Mouse (Mus musculus): ENCODE data around the gene Gm9803.

Gm9803 gene

DNA sequence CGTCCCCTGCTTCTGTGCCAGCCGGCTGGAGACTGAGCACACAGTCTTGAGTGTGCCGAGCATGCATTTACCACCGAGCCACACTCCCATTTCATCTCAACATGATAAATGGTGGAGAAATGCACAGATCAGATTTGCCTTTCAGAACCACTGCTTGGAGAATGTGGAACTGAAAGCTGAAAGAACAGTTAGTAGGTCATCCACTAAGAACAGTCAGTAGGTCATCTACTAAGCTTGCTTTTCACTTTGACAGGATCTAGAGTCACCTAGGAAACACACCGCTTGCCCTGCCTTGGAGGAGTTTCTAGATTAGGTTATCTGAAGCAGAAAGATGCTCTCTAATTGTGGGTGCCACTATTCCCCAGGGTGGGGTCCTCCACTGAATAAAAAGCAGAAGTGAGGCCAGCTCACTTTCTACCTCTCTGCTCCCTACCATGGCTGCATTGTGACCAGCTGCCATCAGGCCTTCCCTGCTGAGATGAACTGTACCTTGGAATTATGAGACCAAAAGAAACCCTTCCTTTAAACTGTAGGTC is 33.8 kb downstream of the Gm9803 start:
- in situ Hi-C loops (cut with MboI; ENCODE audit: low pct_unique_long_range_greater_than_20kb in 1 of 2, low sequenced_read_pairs in 2 of 2, unreplicated experiment in 1 of 2), result no loop called here

DNA sequence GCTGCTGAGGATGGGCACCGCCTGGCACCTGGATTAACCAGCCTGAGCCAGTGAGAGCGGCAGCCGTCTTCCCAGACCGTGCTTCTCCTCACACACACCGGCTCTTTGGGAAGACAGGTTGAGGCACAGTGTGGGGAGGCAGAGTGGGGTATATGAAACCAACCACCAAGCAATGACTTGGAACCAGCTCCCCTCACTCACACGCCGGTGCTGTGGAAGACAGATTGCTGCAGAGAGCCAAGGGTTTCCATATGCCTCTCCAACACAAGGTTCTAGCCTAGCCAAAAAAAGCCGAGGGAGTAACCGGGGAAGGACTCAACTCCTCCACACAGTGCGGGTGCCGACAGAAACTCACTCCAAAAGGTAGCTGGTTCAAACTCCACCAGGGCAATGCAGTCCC is 35.4 kb downstream of the Gm9803 start:
- in situ Hi-C loops (cut with MboI; ENCODE audit: low pct_unique_long_range_greater_than_20kb in 1 of 2, low sequenced_read_pairs in 2 of 2, unreplicated experiment in 1 of 2), result no loop called here

GRCm38 (mm10) chr10:43560765-43561164 is 36.9 kb downstream of the Gm9803 start:
- in situ Hi-C loops (cut with MboI; ENCODE audit: low pct_unique_long_range_greater_than_20kb in 1 of 2, low sequenced_read_pairs in 2 of 2, unreplicated experiment in 1 of 2), result no loop called here

DNA sequence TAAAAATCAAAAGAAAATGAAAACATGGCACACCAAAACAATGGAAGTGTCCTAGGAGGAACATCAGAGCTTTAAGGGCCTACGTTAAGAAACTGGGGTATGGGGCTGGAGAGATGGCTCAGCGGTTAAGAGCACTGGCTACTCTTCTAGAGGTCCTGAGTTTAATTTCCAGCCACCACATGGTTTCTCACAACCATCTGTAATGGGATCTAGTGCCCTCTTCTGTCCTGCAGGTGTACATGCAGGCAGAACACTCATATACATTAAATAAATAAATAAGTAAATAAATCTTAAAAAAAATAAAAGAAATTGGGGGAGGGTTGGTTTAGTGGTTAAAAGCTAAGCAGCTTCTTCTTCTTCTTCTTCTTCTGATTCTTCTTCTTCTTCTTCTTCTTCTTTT is 37.4 kb downstream of the Gm9803 start:
- in situ Hi-C loops (cut with MboI; ENCODE audit: low pct_unique_long_range_greater_than_20kb in 1 of 2, low sequenced_read_pairs in 2 of 2, unreplicated experiment in 1 of 2), result no loop called here

Data from mouse embryonic stem cell (cell line).